Mouse (Mus musculus): ENCODE measurements at regions not wholly inside any gene's neighbourhood (a gene's known extent, or its start where the extent isn't known, plus 50 kb on each side); places are given as distances from the start of the nearest gene placed in this dataset.

DNA sequence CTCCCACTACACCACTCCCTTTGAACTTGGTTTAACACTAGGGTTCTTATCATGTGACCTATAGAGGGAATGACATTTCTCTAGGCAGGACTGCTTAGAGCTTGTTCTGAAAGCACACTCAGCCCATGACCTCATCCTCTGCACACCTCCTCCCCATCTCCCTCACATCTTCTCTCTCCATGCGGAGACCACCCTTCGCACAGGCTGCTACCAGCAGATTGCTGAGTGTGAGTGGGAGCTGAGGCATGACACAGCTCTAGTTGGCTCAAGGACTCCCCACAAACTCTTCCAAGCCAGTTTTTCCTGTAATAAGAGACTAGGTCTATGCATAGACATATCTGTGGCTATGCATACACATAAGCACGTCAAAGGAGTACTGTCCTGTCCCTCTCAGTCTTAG is 199.5 kb upstream of the Tas2r119 start:
- Histone ChIP-seq H3K4me2 (ENCODE audit: low read depth, low read length, poor library complexity, severe bottlenecking) (no peak overlapping the region), H3K4me1 (ENCODE audit: insufficient read depth, low read length) (no peaks in the 10 kb centered on the region), H3K9me3 (ENCODE audit: low read length) (no peaks in the 10 kb centered on the region), H3K27me3 (ENCODE audit: insufficient read depth, low read length) (no peaks in the 10 kb centered on the region), H3K9ac (replicated peaks; ENCODE audit: low read length, poor library complexity, severe bottlenecking) (no peak overlapping the region), H3K4me3 (ENCODE audit: low read depth, low read length) (no peak overlapping the region), H3K36me3 (ENCODE audit: insufficient read depth, low read length) (no peaks in the 10 kb centered on the region), H3K27ac (ENCODE audit: low read depth, low read length) (no peak overlapping the region)
- 89% methylated on average over 3 of the region's 3 CpGs for WGBS
- no peak for DNase-seq (ENCODE audit: low spot score)
- no peak for TF ChIP-seq CTCF (IDR thresholded peaks at IDR 0.05)
- no peak for ATAC-seq (ENCODE audit: low FRiP score)

DNA sequence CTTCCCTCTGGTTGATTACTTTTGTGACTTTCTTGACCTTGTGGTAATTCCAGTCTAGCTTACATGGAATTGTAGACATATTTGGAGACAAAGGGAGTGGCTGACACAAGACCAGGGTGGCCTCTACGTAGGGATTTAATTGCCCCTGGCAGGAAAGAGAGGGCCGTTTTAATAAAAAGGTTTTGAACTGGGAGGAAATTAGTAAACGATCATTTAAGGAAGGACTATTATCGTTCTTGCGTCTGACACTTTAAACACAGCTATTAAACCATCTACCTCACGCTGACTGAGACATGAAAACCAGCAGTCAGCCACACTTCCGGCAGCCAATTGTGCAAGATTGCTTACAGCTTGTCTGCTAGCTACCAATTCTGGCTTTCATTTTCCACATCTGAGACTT is 197.1 kb upstream of the Tas2r119 start:
- DNase-seq (ENCODE audit: low spot score) (no peak), ATAC-seq (ENCODE audit: low FRiP score) (no peak)
- Histone ChIP-seq H3K4me2 (ENCODE audit: low read depth, low read length, poor library complexity, severe bottlenecking) (no peak overlapping the region), H3K9ac (replicated peaks; ENCODE audit: low read length, poor library complexity, severe bottlenecking) (no peak overlapping the region), H3K36me3 (ENCODE audit: insufficient read depth, low read length) (no peaks in the 10 kb centered on the region), H3K9me3 (ENCODE audit: low read length) (no peaks in the 10 kb centered on the region), H3K4me3 (ENCODE audit: low read depth, low read length) (no peak overlapping the region), H3K27ac (ENCODE audit: low read depth, low read length) (no peak overlapping the region), H3K27me3 (ENCODE audit: insufficient read depth, low read length) (no peaks in the 10 kb centered on the region), H3K4me1 (ENCODE audit: insufficient read depth, low read length) (no peaks in the 10 kb centered on the region)
- no peak for TF ChIP-seq CTCF (IDR thresholded peaks at IDR 0.05)
- WGBS = 81% methylated on average over 7 of the region's 7 CpGs

DNA sequence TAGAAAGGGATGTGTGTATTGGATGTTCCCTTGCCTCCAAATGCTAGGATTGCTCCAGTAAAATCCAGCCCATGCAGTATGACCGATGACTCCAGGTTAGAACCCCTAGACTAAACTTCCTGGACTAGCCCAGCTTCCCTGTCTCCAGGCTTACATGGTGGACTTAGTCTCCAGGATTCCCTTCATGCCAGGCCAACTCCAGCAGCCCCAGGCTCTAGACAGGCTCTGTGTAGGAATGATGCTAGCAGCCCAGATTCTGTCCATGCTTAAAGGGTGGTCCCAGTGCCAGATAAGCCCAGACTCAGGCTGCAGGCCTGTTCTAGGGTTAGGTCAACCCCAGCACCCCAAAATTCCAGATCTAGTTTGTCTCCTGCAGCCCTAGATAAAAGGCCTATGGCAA is 196.3 kb upstream of the Tas2r119 start:
- Histone ChIP-seq H3K9me3 (ENCODE audit: low read length) (no peaks in the 10 kb centered on the region), H3K4me2 (ENCODE audit: low read depth, low read length, poor library complexity, severe bottlenecking) (no peak overlapping the region), H3K4me3 (ENCODE audit: low read depth, low read length) (no peak overlapping the region), H3K27ac (ENCODE audit: low read depth, low read length) (no peak overlapping the region), H3K9ac (replicated peaks; ENCODE audit: low read length, poor library complexity, severe bottlenecking) (no peak overlapping the region), H3K27me3 (ENCODE audit: insufficient read depth, low read length) (no peaks in the 10 kb centered on the region), H3K36me3 (ENCODE audit: insufficient read depth, low read length) (no peaks in the 10 kb centered on the region), H3K4me1 (ENCODE audit: insufficient read depth, low read length) (no peaks in the 10 kb centered on the region)
- ATAC-seq (ENCODE audit: low FRiP score) (no peak), DNase-seq (ENCODE audit: low spot score) (no peak)
- no peak for TF ChIP-seq CTCF (IDR thresholded peaks at IDR 0.05)
- WGBS = 86% methylated on average over 1 of the region's 1 CpGs

DNA sequence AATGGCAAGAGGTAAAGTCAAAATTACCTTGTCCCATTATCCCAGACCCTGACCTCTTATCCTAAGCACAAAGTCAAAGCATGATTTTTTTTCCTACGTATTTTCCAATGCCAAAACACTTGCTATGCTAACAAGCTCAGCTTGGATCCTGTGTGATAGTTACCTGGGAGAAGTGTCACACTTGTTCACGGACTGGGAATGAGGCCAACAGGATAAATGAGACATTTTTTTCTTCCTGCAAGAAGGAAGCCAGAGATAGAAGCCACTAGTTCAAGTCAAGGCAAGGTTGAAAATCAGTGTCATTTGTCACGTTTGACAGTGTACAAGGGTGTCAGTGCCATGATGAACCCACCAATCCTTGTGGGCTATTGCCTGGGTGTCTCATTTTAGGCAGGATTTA is 189.8 kb upstream of the Tas2r119 start:
- 77% methylated on average over 3 of the region's 3 CpGs for WGBS
- DNase-seq (ENCODE audit: low spot score) (no peak), ATAC-seq (ENCODE audit: low FRiP score) (no peak)
- H3K36me3 ChIP-seq (ENCODE audit: insufficient read depth, low read length) = no peaks in the 10 kb centered on the region
- no peak overlapping the region for H3K27ac ChIP-seq (ENCODE audit: low read depth, low read length)
- TF ChIP-seq CTCF (IDR thresholded peaks at IDR 0.05) = no peak
- no peak overlapping the region for H3K4me2 ChIP-seq (ENCODE audit: low read depth, low read length, poor library complexity, severe bottlenecking)
- H3K4me3 ChIP-seq (ENCODE audit: low read depth, low read length) = no peak overlapping the region
- no peaks in the 10 kb centered on the region for H3K27me3 ChIP-seq (ENCODE audit: insufficient read depth, low read length)
- H3K9ac ChIP-seq (replicated peaks; ENCODE audit: low read length, poor library complexity, severe bottlenecking) = no peak overlapping the region
- H3K4me1 ChIP-seq (ENCODE audit: insufficient read depth, low read length) = no peaks in the 10 kb centered on the region
- H3K9me3 ChIP-seq (ENCODE audit: low read length) = no peaks in the 10 kb centered on the region

DNA sequence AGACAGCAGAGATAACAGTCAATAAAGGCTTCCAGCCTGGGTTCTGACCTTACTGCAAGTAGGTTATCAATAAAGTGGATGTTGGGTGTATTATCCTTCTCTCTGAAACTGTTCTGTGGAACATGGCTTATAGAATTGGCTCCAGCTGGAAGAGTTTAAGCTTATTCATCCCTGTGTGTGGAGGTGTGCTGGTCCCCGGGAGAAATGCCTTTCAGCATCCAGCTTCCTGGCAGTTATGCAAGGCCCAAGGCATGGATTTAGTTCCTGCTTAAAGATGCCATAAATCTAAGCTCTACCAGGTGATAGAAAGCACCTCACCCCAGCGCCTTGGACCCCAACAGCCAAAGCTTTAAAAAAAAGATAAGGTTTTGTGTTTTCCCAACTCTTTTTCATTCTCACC is 188.0 kb upstream of the Tas2r119 start:
- 76% methylated on average over 2 of the region's 2 CpGs for WGBS
- no peak overlapping the region for H3K27ac ChIP-seq (ENCODE audit: low read depth, low read length)
- no peak overlapping the region for H3K4me2 ChIP-seq (ENCODE audit: low read depth, low read length, poor library complexity, severe bottlenecking)
- H3K27me3 ChIP-seq (ENCODE audit: insufficient read depth, low read length) = no peaks in the 10 kb centered on the region
- no peaks in the 10 kb centered on the region for H3K4me1 ChIP-seq (ENCODE audit: insufficient read depth, low read length)
- no peaks in the 10 kb centered on the region for H3K36me3 ChIP-seq (ENCODE audit: insufficient read depth, low read length)
- TF ChIP-seq CTCF (IDR thresholded peaks at IDR 0.05) = no peak
- H3K9ac ChIP-seq (replicated peaks; ENCODE audit: low read length, poor library complexity, severe bottlenecking) = no peak overlapping the region
- ATAC-seq (ENCODE audit: low FRiP score) (no peak), DNase-seq (ENCODE audit: low spot score) (no peak)
- no peak overlapping the region for H3K4me3 ChIP-seq (ENCODE audit: low read depth, low read length)
- no peaks in the 10 kb centered on the region for H3K9me3 ChIP-seq (ENCODE audit: low read length)

DNA sequence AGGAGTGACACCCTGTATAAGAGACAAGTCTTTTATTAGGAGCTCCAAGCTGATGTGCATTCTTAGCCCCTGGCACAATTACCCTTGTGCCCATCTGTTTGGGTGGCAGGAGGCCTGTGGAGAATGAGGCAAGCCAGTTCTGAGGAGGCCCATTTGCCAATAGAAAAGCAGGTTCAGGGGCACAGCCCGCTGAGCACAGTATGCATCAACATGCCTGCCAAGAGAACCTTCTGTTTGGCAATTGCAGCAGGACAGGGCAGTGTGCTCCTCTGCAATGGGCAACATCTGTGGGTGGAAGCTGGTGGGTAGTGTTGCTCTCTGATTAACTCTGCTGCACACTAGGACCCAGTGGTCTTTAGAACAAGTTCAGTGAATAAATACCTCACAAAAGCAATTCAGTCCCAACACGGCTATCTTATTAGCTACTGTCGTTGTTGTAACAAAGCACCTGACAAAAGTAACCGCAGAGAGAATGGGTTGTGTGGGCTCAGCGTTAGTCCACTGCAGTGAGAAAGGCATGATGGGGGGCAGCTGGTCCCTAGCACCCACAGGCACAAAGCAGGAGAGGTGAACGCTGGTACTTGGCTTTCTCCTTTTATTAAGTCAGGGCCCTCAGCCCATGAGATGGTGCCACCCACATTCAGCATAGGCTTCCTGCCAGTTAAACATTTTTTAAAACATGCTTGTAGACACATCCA is 187.3 kb upstream of the Tas2r119 start:
- peak; percentile 83 for DNase-seq (ENCODE audit: low spot score)
- no peak overlapping the region for H3K4me3 ChIP-seq (ENCODE audit: low read depth, low read length)
- ATAC-seq (ENCODE audit: low FRiP score) = peak; percentile 69
- H3K4me1 ChIP-seq (ENCODE audit: insufficient read depth, low read length) = no peaks in the 10 kb centered on the region
- H3K9me3 ChIP-seq (ENCODE audit: low read length) = no peaks in the 10 kb centered on the region
- no peak overlapping the region for H3K27ac ChIP-seq (ENCODE audit: low read depth, low read length)
- TF ChIP-seq CTCF (IDR thresholded peaks at IDR 0.05) = no peak
- no peak overlapping the region for H3K9ac ChIP-seq (replicated peaks; ENCODE audit: low read length, poor library complexity, severe bottlenecking)
- H3K27me3 ChIP-seq (ENCODE audit: insufficient read depth, low read length) = no peaks in the 10 kb centered on the region
- H3K36me3 ChIP-seq (ENCODE audit: insufficient read depth, low read length) = no peaks in the 10 kb centered on the region
- 55% methylated on average over 6 of the region's 6 CpGs for WGBS
- no peak overlapping the region for H3K4me2 ChIP-seq (ENCODE audit: low read depth, low read length, poor library complexity, severe bottlenecking)

Measured in midbrain, postnatal 0 days (tissue).